Mouse (Mus musculus): ENCODE measurements at regions not wholly inside any gene's neighbourhood (a gene's known extent, or its start where the extent isn't known, plus 50 kb on each side); places are given as distances from the start of the nearest gene placed in this dataset.

- ATAC-seq (no peak), DNase-seq (no peak)
- no peak for TF ChIP-seq CTCF (IDR thresholded peaks at IDR 0.05; ENCODE audit: low read depth)
- Histone ChIP-seq H3K9me3 (ENCODE audit: low read length) (no peaks in the 10 kb centered on the region), H3K36me3 (ENCODE audit: insufficient read depth) (no peaks in the 10 kb centered on the region), H3K27me3 (ENCODE audit: insufficient read depth, low read length) (no peaks in the 10 kb centered on the region), H3K4me3 (ENCODE audit: low read depth, low read length) (no peak overlapping the region), H3K27ac (ENCODE audit: low read depth, low read length) (no peak overlapping the region), H3K9ac (no peak overlapping the region), H3K4me2 (ENCODE audit: low read depth) (no peak overlapping the region), H3K4me1 (ENCODE audit: insufficient read depth) (no peaks in the 10 kb centered on the region)
- WGBS, result 48% methylated on average over 5 of the region's 5 CpGs
Observed at GRCm38 (mm10) chr6:52091445-52091844, 66.7 kb downstream of the Hoxa1 start.

DNA sequence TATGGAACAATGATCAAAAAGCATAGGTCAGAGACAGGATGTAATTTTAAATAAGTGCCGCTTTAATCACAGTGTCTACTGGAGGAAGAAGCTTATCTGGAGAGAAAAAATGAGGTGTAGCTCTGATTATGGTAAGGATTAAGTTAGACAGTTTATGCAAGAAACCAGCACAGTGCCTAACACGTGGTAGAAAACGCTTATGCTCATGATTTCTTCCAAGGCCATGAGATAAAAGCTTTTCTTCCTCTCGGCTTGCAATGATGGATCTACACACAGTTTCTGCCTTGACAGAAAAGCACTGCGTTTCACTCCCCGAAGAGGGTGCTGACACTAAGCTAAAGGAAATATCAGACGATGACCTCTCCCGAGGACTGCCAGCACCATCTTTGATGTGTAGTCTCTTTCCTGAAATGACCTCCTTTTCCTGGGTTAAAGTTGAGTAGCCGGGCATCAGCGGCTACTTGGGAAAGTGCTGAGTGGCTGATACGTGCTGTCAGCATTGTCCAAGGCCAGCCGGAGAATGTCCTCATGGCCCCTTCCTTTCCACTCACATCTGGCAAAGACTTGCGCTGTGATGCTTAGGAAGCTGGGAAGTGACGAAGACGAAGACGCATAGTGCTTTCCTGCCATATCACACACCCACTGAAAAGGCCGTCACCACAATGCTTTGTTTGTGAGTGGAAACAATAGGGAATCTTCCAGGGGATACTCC, 72.0 kb downstream of the Hoxa1 start:
- Histone ChIP-seq H3K27me3 (ENCODE audit: insufficient read depth, low read length) (no peaks in the 10 kb centered on the region), H3K9me3 (ENCODE audit: low read length) (no peaks in the 10 kb centered on the region), H3K4me3 (ENCODE audit: low read depth, low read length) (no peak overlapping the region), H3K4me1 (ENCODE audit: insufficient read depth) (no peaks in the 10 kb centered on the region), H3K27ac (ENCODE audit: low read depth, low read length) (no peak overlapping the region), H3K36me3 (ENCODE audit: insufficient read depth) (no peaks in the 10 kb centered on the region), H3K9ac (no peak overlapping the region), H3K4me2 (ENCODE audit: low read depth) (no peak overlapping the region)
- DNase-seq (no peak), ATAC-seq (no peak)
- TF ChIP-seq CTCF (IDR thresholded peaks at IDR 0.05; ENCODE audit: low read depth), result no peak
- 86% methylated on average over 17 of the region's 17 CpGs for whole genome bisulfite sequencing

GRCm38 (mm10) chr6:52084622-52085021, 72.3 kb upstream of the Skap2 start:
- no peak for DNase-seq
- 97% methylated on average over 2 of the region's 2 CpGs for WGBS
- H3K4me2 ChIP-seq (ENCODE audit: low read depth), result no peak overlapping the region
- no peaks in the 10 kb centered on the region for H3K36me3 ChIP-seq (ENCODE audit: insufficient read depth)
- H3K9ac ChIP-seq, result no peak overlapping the region
- H3K4me3 ChIP-seq (ENCODE audit: low read depth, low read length), result no peak overlapping the region
- H3K27me3 ChIP-seq (ENCODE audit: insufficient read depth, low read length), result no peaks in the 10 kb centered on the region
- ATAC-seq, result no peak
- no peaks in the 10 kb centered on the region for H3K9me3 ChIP-seq (ENCODE audit: low read length)
- no peak overlapping the region for H3K27ac ChIP-seq (ENCODE audit: low read depth, low read length)
- H3K4me1 ChIP-seq (ENCODE audit: insufficient read depth), result no peaks in the 10 kb centered on the region
- TF ChIP-seq CTCF (IDR thresholded peaks at IDR 0.05; ENCODE audit: low read depth), result no peak

- no peaks in the 10 kb centered on the region for H3K27me3 ChIP-seq (ENCODE audit: insufficient read depth, low read length)
- no peak overlapping the region for H3K27ac ChIP-seq (ENCODE audit: low read depth, low read length)
- H3K4me1 ChIP-seq (ENCODE audit: insufficient read depth), result no peaks in the 10 kb centered on the region
- H3K36me3 ChIP-seq (ENCODE audit: insufficient read depth), result no peaks in the 10 kb centered on the region
- ATAC-seq, result no peak
- no peak overlapping the region for H3K4me3 ChIP-seq (ENCODE audit: low read depth, low read length)
- 25% methylated on average over 7 of the region's 7 CpGs for WGBS
- H3K9ac ChIP-seq, result no peak overlapping the region
- H3K4me2 ChIP-seq (ENCODE audit: low read depth), result no peak overlapping the region
- DNase-seq, result no peak
- TF ChIP-seq CTCF (IDR thresholded peaks at IDR 0.05; ENCODE audit: low read depth), result no peak
- no peaks in the 10 kb centered on the region for H3K9me3 ChIP-seq (ENCODE audit: low read length)
Observed at GRCm38 (mm10) chr6:52079501-52079900, 67.2 kb upstream of the Skap2 start.

DNA sequence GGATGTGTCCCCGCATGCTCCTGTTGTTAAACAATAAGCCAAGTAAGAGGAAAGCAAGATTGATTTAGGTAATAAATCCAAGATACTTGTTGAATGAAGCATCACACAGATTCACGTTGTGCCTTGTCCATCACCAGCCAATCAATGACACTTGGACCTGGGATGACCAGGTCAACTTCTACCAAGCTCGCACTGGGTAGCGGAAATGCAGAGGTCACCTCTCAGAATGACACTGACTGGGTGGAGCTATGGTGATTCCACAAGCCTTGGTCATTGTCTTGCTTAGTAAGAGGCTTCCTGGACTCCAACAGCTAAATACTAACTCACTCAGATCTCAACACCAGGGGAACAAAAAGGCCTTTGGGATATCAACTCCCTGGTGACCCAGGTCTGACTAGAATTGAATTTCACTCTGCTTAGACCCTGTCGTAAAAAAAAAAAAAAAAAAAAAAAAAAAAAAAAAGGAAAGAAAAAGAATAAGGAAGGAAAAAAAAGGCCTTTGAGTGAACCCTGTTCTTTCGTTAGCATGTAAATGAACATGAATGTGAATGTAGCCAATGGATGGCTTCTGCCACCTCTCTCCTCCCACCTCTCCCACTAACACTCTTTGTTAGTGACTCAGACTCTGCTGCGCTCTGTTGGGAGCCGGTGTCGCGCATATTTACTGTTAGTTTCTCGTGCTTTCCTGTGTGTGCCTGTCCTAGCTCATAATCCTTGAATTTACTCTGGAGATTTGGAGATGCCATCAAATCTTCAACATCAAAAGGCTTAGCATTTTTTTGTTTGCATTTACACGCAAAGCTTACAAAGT, 66.4 kb upstream of the Skap2 start:
- no peak for TF ChIP-seq CTCF (IDR thresholded peaks at IDR 0.05; ENCODE audit: low read depth)
- Histone ChIP-seq H3K36me3 (ENCODE audit: insufficient read depth) (no peaks in the 10 kb centered on the region), H3K4me1 (ENCODE audit: insufficient read depth) (no peaks in the 10 kb centered on the region), H3K27ac (ENCODE audit: low read depth, low read length) (no peak overlapping the region), H3K9ac (no peak overlapping the region), H3K4me3 (ENCODE audit: low read depth, low read length) (no peak overlapping the region), H3K9me3 (ENCODE audit: low read length) (no peaks in the 10 kb centered on the region), H3K27me3 (ENCODE audit: insufficient read depth, low read length) (no peaks in the 10 kb centered on the region), H3K4me2 (ENCODE audit: low read depth) (no peak overlapping the region; the same call in 1 of the 2 replicates)
- WGBS, result 21% methylated on average over 12 of the region's 12 CpGs
- DNase-seq (no peak), ATAC-seq (peak; percentile 50; the same call in 1 of the 2 replicates)

GRCm38 (mm10) chr6:52076179-52076932, 64.0 kb upstream of the Skap2 start:
- no peak for ATAC-seq
- H3K9ac ChIP-seq, result no peak overlapping the region
- no peaks in the 10 kb centered on the region for H3K9me3 ChIP-seq (ENCODE audit: low read length)
- no peak for DNase-seq
- no peak overlapping the region for H3K4me2 ChIP-seq (ENCODE audit: low read depth)
- 51% methylated on average over 15 of the region's 15 CpGs for WGBS
- H3K4me1 ChIP-seq (ENCODE audit: insufficient read depth), result no peaks in the 10 kb centered on the region
- no peaks in the 10 kb centered on the region for H3K36me3 ChIP-seq (ENCODE audit: insufficient read depth)
- no peak for TF ChIP-seq CTCF (IDR thresholded peaks at IDR 0.05; ENCODE audit: low read depth)
- no peaks in the 10 kb centered on the region for H3K27me3 ChIP-seq (ENCODE audit: insufficient read depth, low read length)
- H3K27ac ChIP-seq (ENCODE audit: low read depth, low read length), result no peak overlapping the region
- no peak overlapping the region for H3K4me3 ChIP-seq (ENCODE audit: low read depth, low read length)
